Mouse (Mus musculus) adrenal gland, adult 10 weeks (tissue): ENCODE measurements around the gene Ceacam9. TPM values are rescaled to one million over a fixed set of nuclear protein-coding genes. Genes with fewer than 3 reads are reported as not detected.

Experiments used
- polyA plus RNA-seq: library from polyadenylated mRNA; stranded (reverse); fragments of 350-450 nt; fragmentation: Illumina TruSeq; extraction: RNeasy Lipid Tissue Mini Kit (QIAGEN cat#74804); gene quantifications from one replicate; pipeline ENCODE4 v1.2.3, GENCODE M21; 2014; ENCODE audit warnings: low read depth, low replicate concordance

The Ceacam9 gene
- not detected for polyA plus RNA-seq

DNA sequence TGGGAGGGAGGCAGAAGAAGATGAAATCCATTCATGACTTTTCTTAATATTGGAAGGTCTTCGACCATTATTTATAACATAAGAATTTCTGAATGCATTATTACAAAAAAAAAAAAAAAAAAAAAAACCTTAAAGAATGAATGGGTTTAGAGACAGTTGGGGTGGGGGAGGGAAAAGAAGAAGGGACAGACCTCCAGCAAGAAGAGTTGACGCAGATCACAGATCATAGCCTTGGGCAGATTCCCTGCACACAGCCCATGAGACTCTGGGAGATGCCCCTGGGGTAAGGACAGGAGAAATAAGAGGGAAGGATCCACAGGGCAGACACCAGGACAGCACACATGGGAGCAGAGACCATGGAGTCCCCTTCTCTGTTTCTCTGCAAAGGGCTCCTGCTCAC is at the start of gene Ceacam9:
Gene Ceacam9, plus strand, starts transcription at position 301 of the 400 bp plus-strand sequence.

DNA sequence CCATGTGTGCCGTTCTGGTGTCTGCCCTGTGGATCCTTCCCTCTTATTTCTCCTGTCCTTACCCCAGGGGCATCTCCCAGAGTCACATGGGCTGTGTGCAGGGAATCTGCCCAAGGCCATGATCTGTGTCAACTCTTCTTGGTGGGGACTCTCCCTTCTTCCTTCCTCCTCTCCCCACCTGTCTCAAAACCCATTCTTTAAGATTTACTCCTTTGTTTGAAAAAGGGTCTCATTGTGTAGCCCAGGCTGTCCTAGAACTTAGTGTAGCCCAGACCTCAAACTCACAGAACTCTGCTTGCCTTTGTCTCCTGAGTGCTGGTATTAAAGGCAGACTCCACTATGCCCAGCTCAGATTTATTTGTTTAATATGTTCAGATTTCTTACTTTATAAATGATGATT is 46.1 kb upstream of the Ceacam9 start, which contains the start of gene Ceacam15:
Gene Ceacam15, minus strand, starts transcription at position 101 of the 400 bp plus-strand sequence.

DNA sequence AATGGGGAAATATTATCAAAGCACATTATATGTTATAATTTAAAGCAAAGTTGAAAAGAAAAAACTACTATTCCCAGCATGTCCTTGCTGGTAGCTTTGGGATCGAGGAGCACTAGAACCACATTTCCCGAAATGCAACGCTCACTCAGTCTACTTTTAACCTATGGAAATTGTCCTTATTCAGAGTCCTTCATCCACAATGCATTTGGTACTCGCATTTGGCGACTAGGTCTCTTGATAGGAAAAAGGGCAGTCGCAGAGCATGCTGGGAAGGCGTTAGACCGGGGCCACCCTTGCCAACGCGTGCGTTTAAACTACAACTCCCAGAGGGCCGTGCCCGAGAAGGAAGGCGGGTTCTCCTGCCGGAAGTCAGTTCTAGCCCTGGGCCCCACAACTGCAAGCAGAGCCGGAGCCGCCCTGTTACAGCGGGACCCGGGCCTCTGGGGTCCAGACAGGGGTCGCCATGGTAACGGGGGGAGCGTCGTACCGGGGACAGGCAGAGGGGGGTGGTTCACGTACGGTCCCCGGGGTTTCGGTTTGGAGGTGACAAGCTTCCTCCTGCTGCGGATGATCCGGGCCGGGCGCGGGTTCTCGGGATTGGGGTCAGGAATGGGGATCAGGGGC is 16.5 kb downstream of the Ceacam9 start, which contains the start of gene Ap2s1:
Gene Ap2s1, plus strand, starts transcription at position 338 of the 624 bp plus-strand sequence.

Other genes with a start within 250 kb of the Ceacam9 start
- not detected for gene Npas1, start 244.2 kb upstream of the Ceacam9 start, polyA plus RNA-seq
- 47.0 TPM for gene Arhgap35, start 106.9 kb upstream of the Ceacam9 start, polyA plus RNA-seq
- gene Ceacam15, start 46.2 kb upstream of the Ceacam9 start, polyA plus RNA-seq: not detected
- 65.4 TPM for gene Ap2s1, start 16.5 kb downstream of the Ceacam9 start, polyA plus RNA-seq
- 25.1 TPM for gene Slc1a5, start 59.4 kb downstream of the Ceacam9 start, polyA plus RNA-seq
- 19.2 TPM for gene Strn4, start 94.0 kb downstream of the Ceacam9 start, polyA plus RNA-seq
- gene Fkrp, start 94.8 kb downstream of the Ceacam9 start, polyA plus RNA-seq: 9.0 TPM
- 0.64 TPM for gene Prkd2, start 121.0 kb downstream of the Ceacam9 start, polyA plus RNA-seq
- 0.82 TPM for gene Dact3, start 153.4 kb downstream of the Ceacam9 start, polyA plus RNA-seq
- gene Gng8, start 169.9 kb downstream of the Ceacam9 start, polyA plus RNA-seq: not detected
- 1.4 TPM for gene Ptgir, start 184.6 kb downstream of the Ceacam9 start, polyA plus RNA-seq
- gene Calm3, start 202.2 kb downstream of the Ceacam9 start, polyA plus RNA-seq: 36.0 TPM
- gene Pnmal2, start 222.8 kb downstream of the Ceacam9 start, polyA plus RNA-seq: 5.1 TPM
- 4.6 TPM for gene Pnmal1, start 237.8 kb downstream of the Ceacam9 start, polyA plus RNA-seq